Mouse (Mus musculus) neural tube, embryonic 14.5 days (tissue): Measurements from ENCODE around the gene Olfr1431. TPM values are rescaled to one million over a fixed set of nuclear protein-coding genes. Genes with fewer than 3 reads are reported as not detected.
"Not testable (repeated sequence)": the region's sequence is repeated elsewhere in the genome, so short reads cannot be mapped to it uniquely, and the experiment has no call there.

Experiments used
- ATAC-seq: fragments of 200-750 bp; cut with Nextera tagmentation; 2 replicates; pipeline ENCODE4 v1.8.0; 2017; ENCODE audit warnings: low read depth, mild to moderate bottlenecking, moderate TSS enrichment, moderate library complexity
- H3K27ac ChIP-seq: fragments of 300-500 bp; sonication (generic); 2 replicates; pipeline ENCODE4 v1.5.1; 2014; ENCODE audit warnings: low read depth, mild to moderate bottlenecking, control low read depth, low read length, moderate library complexity, mixed read lengths
- H3K27me3 ChIP-seq: fragments of 300-500 bp; sonication (generic); 2 replicates; pipeline ENCODE4 v1.6.1; 2014; ENCODE audit warnings: low read length; ENCODE audit not compliant: control insufficient read depth, insufficient read depth
- H3K36me3 ChIP-seq: fragments of 300-500 bp; sonication (generic); 2 replicates; pipeline ENCODE4 v1.6.1; 2014; ENCODE audit warnings: low read length, mixed read lengths; ENCODE audit not compliant: control insufficient read depth, insufficient read depth
- H3K4me1 ChIP-seq: fragments of 300-500 bp; sonication (generic); 2 replicates; pipeline ENCODE4 v1.6.1; 2014; ENCODE audit warnings: low read length; ENCODE audit not compliant: control insufficient read depth, insufficient read depth
- H3K4me2 ChIP-seq: fragments of 300-500 bp; sonication (generic); 2 replicates; pipeline ENCODE4 v1.6.1; 2014; ENCODE audit warnings: mild to moderate bottlenecking, low read depth, low read length, control low read depth
- H3K4me3 ChIP-seq: fragments of 300-500 bp; sonication (generic); 2 replicates; pipeline ENCODE4 v1.5.1; 2014; ENCODE audit warnings: low read depth, low read length, control low read depth, mixed read lengths
- H3K9ac ChIP-seq: fragments of 300-500 bp; sonication (generic); replicated peaks from 2 replicates; pipeline ENCODE4 v1.6.1; 2014; ENCODE audit warnings: low read depth, mild to moderate bottlenecking, control low read depth, low read length, mixed read lengths
- H3K9me3 ChIP-seq: fragments of 300-500 bp; sonication (generic); 2 replicates; pipeline ENCODE4 v1.6.1; 2016; ENCODE audit warnings: low read length; ENCODE audit not compliant: control insufficient read depth
- WGBS: fragments of 180-500 bp; shearing (Covaris S2); extraction: QIAGEN DNeasy Blood & Tissue Kit; methylation state at CpG from one replicate; pipeline ENCODE4 v1.1.7; 2014; 5-methylcytosine and 5-hydroxymethylcytosine counted together
- polyA plus RNA-seq: library from polyadenylated mRNA; unstranded; fragments of >200 nt; fragmentation: Nextera tagmentation; extraction: Ambion mirVana; gene quantifications from 2 replicates; pipeline ENCODE4 v1.2.1, GENCODE M21; 2014

Olfr1431 gene
- polyA plus RNA-seq = not detected in 2 replicates

GRCm38 (mm10) chr19:12200334-12200733 is at the start of gene Olfr1431:
Olfr1431 (plus strand) TSS chr19:12200634.
- H3K27me3 ChIP-seq = no peaks in the 10 kb centered on the region
- H3K9ac ChIP-seq = no peak within 1 kb of the TSS
- no peak within 1 kb of the TSS for H3K27ac ChIP-seq
- no peak for ATAC-seq
- H3K4me3 ChIP-seq = no peak within 1 kb of the TSS
- H3K36me3 ChIP-seq = no peaks in the 10 kb centered on the region
- H3K4me2 ChIP-seq = no peak within 1 kb of the TSS
- WGBS = 86% methylated on average over 1 of the region's 1 CpGs
- H3K4me1 ChIP-seq = no peaks in the 10 kb centered on the region
- no peaks in the 10 kb centered on the region for H3K9me3 ChIP-seq

- not testable (repeated sequence) for ATAC-seq, H3K4me1 ChIP-seq, H3K27ac ChIP-seq, H3K27me3 ChIP-seq, H3K4me3 ChIP-seq, H3K4me2 ChIP-seq, H3K36me3 ChIP-seq, H3K9ac ChIP-seq, H3K9me3 ChIP-seq
- WGBS = 51% methylated on average over 1 of the region's 1 CpGs
These were observed 30.3 kb upstream of the Olfr1431 start, which contains the start of gene Olfr1555-ps1 for GRCm38 (mm10) chr19:12170062-12170599. Olfr1555-ps1 (minus strand) TSS chr19:12170112.

DNA sequence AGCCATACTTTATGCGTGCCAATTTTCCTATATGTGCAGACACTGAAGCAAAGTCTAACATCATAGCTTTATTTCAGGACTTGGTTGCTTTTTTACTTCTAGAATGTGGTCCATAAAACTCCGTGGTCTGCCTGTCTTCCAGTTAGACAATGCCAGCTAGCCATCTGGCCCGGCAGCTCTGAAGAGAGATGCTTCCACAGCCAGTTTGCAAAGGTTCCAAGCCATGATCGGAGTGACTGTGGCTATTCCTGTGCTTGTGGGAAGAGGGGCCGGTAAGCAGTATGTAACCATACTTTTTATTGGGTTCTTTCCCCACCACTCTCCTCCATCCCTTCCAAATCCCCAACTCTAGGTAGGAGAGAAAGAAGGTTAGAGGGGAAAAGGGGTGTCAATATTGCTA is 25.0 kb upstream of the Olfr1431 start:
- WGBS = 85% methylated on average over 5 of the region's 5 CpGs
- H3K4me3 ChIP-seq, ATAC-seq: not testable (repeated sequence)

GRCm38 (mm10) chr19:12199076-12199475 is 1.4 kb upstream of the Olfr1431 start:
- not testable (repeated sequence) for H3K27me3 ChIP-seq, H3K4me3 ChIP-seq, H3K4me2 ChIP-seq, H3K4me1 ChIP-seq, H3K36me3 ChIP-seq, H3K9me3 ChIP-seq, ATAC-seq, H3K27ac ChIP-seq, H3K9ac ChIP-seq
- WGBS = 88% methylated on average over 4 of the region's 4 CpGs

More for the DNA sequence above, 25.0 kb upstream of the Olfr1431 start:
- H3K27me3 ChIP-seq, H3K27ac ChIP-seq, H3K4me1 ChIP-seq, H3K9me3 ChIP-seq, H3K9ac ChIP-seq, H3K36me3 ChIP-seq, H3K4me2 ChIP-seq: not testable (repeated sequence)

DNA sequence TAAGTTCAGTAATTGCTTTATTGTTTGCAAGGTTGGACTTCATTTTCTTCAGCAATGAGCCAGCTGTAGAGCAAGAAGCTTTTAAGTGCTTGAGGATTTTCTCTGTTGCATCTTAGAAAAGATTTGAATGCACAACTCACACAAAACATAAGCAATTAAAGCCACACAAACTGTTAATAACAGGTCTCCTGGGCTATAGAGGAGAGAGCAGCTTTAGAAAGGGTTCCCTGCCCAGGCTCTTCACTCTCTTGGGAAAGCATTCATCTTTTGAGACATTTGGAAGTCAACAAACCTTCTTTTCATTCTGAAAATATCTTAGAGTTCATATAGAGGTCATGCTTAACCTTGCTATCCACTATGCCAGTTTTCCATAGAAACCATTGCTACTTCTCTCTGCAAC is 32.1 kb downstream of the Olfr1431 start, which contains the start of gene Olfr1432:
Olfr1432 (minus strand) TSS at position 101 of the 400 bp plus-strand sequence.
- H3K9me3 ChIP-seq = not testable (repeated sequence)

GRCm38 (mm10) chr19:12241559-12241958 is 41.1 kb downstream of the Olfr1431 start, which contains the start of gene Olfr262:
Olfr262 (minus strand) TSS chr19:12241659.
- Histone ChIP-seq H3K36me3 (no peaks in the 10 kb centered on the region), H3K4me2 (no peak within 1 kb of the TSS), H3K4me1 (no peaks in the 10 kb centered on the region), H3K9ac (no peak within 1 kb of the TSS), H3K27me3 (no peaks in the 10 kb centered on the region), H3K9me3 (no peaks in the 10 kb centered on the region), H3K4me3 (no peak within 1 kb of the TSS), H3K27ac (no peak within 1 kb of the TSS)
- no peak for ATAC-seq
- 87% methylated on average over 1 of the region's 1 CpGs for WGBS

More for the DNA sequence above, 32.1 kb downstream of the Olfr1431 start, which contains the start of gene Olfr1432:
- H3K9ac ChIP-seq, H3K4me3 ChIP-seq, ATAC-seq, H3K27me3 ChIP-seq, H3K4me2 ChIP-seq, H3K36me3 ChIP-seq, H3K4me1 ChIP-seq, H3K27ac ChIP-seq: not testable (repeated sequence)

DNA sequence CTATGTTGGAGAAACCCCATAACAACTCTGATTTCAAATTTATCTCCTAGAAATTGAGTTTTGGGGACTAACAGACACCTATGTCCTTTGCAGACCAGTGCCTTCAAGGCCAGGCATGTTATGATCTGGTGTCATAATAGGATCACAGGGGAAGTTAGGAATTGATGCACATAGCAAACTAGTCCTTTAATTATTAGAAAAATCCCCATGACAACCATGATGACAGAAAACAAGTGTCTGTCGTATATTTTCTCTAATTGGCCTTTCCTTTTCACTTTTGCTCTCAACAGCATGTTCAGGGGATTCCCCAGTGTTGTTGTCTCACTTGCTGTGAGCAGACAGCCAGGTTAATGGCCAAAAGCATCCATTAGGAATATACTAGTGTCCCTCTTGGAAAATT is 60.3 kb downstream of the Olfr1431 start, which contains the start of gene Olfr235:
Olfr235 (plus strand) TSS at position 301 of the 400 bp plus-strand sequence.
- Histone ChIP-seq H3K9me3 (no peaks in the 10 kb centered on the region), H3K9ac (no peak within 1 kb of the TSS), H3K4me1 (no peaks in the 10 kb centered on the region), H3K4me2 (no peak within 1 kb of the TSS), H3K27me3 (no peaks in the 10 kb centered on the region), H3K27ac (no peak within 1 kb of the TSS), H3K36me3 (no peaks in the 10 kb centered on the region), H3K4me3 (no peak within 1 kb of the TSS)
- 65% methylated on average over 1 of the region's 1 CpGs for WGBS
- no peak for ATAC-seq

Other genes starting within 250 kb of the Olfr1431 start
- gene Osbp, start 234.7 kb upstream of the Olfr1431 start, polyA plus RNA-seq = 7.6 and 7.7 TPM in 2 replicates
- gene Olfr1423, start 159.3 kb upstream of the Olfr1431 start, polyA plus RNA-seq = not detected in 2 replicates
- not detected in 2 replicates for gene Olfr1424, start 138.0 kb upstream of the Olfr1431 start, polyA plus RNA-seq
- not detected in 2 replicates for gene Olfr1425, start 122.9 kb upstream of the Olfr1431 start, polyA plus RNA-seq
- gene Olfr1426, start 108.6 kb upstream of the Olfr1431 start, polyA plus RNA-seq = not detected in 2 replicates
- gene Olfr1427, start 97.3 kb upstream of the Olfr1431 start, polyA plus RNA-seq = not detected in 2 replicates
- gene Olfr1428, start 84.7 kb upstream of the Olfr1431 start, polyA plus RNA-seq = not detected in 2 replicates
- gene Olfr76, start 77.4 kb upstream of the Olfr1431 start, polyA plus RNA-seq = not detected in 2 replicates
- gene Olfr1555-ps1, start 30.5 kb upstream of the Olfr1431 start, polyA plus RNA-seq = not detected in 2 replicates
- not detected in 2 replicates for gene Olfr1432, start 32.0 kb downstream of the Olfr1431 start, polyA plus RNA-seq
- gene Olfr262, start 41.0 kb downstream of the Olfr1431 start, polyA plus RNA-seq = not detected in 2 replicates
- not detected in 2 replicates for gene Olfr235, start 60.4 kb downstream of the Olfr1431 start, polyA plus RNA-seq
- not detected in 2 replicates for gene Olfr1434, start 79.2 kb downstream of the Olfr1431 start, polyA plus RNA-seq
- gene Olfr1436, start 98.5 kb downstream of the Olfr1431 start, polyA plus RNA-seq = not detected in 2 replicates
- not detected in 2 replicates for gene Olfr1437, start 124.5 kb downstream of the Olfr1431 start, polyA plus RNA-seq
- gene Olfr1438-ps1, start 135.3 kb downstream of the Olfr1431 start, polyA plus RNA-seq = not detected in 2 replicates
- gene Olfr1440, start 186.6 kb downstream of the Olfr1431 start, polyA plus RNA-seq = not detected in 2 replicates
- not detected in 2 replicates for gene Olfr1441, start 216.8 kb downstream of the Olfr1431 start, polyA plus RNA-seq
- not detected in 2 replicates for gene Pfpl, start 227.3 kb downstream of the Olfr1431 start, polyA plus RNA-seq